Mouse (Mus musculus): ENCODE data around the gene Mpped2. TPM values are rescaled to one million over a fixed set of nuclear protein-coding genes. Genes with fewer than 3 reads are reported as not detected.

Gene Mpped2
- total and polyA plus RNA-seq, 2 experiments from 2014 or later = 65.4 to 104 TPM

DNA sequence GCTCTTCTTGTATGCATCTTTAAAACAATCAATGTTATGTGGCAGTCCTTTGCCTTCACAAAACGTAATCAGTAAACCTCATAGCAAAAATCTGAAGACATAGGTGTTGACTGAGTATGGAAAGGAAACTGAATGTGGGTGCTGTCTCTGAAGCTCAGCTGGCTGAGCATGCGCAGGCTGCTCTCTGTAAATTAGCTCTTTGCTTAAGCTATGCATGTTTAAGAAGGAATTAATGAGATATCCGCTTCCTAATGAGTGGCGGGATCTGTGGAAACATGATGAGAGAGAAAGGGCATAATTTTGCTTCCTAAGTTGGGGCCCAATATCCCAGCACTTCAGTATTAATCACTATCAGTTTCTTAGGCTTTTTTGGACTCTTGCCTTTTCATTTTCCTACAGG is 51.0 kb downstream of the Mpped2 start:
- no peak for ATAC-seq
- Histone ChIP-seq H3K4me2 (ENCODE audit: low read depth) (no peak overlapping the region), H3K9ac (no peak overlapping the region), H3K4me1 (ENCODE audit: insufficient read depth) (peaks cover 4% of the 10 kb centered on the region), H3K27me3 (ENCODE audit: insufficient read depth, low read length) (no peaks in the 10 kb centered on the region), H3K36me3 (ENCODE audit: insufficient read depth) (no peaks in the 10 kb centered on the region), H3K4me3 (ENCODE audit: low read depth, low read length) (no peak overlapping the region), H3K9me3 (ENCODE audit: low read length) (no peaks in the 10 kb centered on the region), H3K27ac (ENCODE audit: low read depth, low read length) (no peak overlapping the region)
- TF ChIP-seq CTCF (IDR thresholded peaks at IDR 0.05; ENCODE audit: low read depth) = no peak
- WGBS = 42% methylated on average over 4 of the region's 4 CpGs
- DNase-seq = no peak

- no peak overlapping the region for H3K4me3 ChIP-seq (ENCODE audit: low read depth, low read length)
- DNase-seq (no peak), ATAC-seq (no peak)
- H3K4me2 ChIP-seq (ENCODE audit: low read depth) = no peak overlapping the region
- H3K36me3 ChIP-seq (ENCODE audit: insufficient read depth) = no peaks in the 10 kb centered on the region
- 57% methylated on average over 14 of the region's 14 CpGs for WGBS
- H3K4me1 ChIP-seq (ENCODE audit: insufficient read depth) = peaks cover 4% of the 10 kb centered on the region
- no peaks in the 10 kb centered on the region for H3K27me3 ChIP-seq (ENCODE audit: insufficient read depth, low read length)
- no peak overlapping the region for H3K27ac ChIP-seq (ENCODE audit: low read depth, low read length)
- TF ChIP-seq CTCF (IDR thresholded peaks at IDR 0.05; ENCODE audit: low read depth) = no peak
- H3K9me3 ChIP-seq (ENCODE audit: low read length) = no peaks in the 10 kb centered on the region
- H3K9ac ChIP-seq = no peak overlapping the region
Measured at GRCm38 (mm10) chr2:106744601-106745000, 51.5 kb downstream of the Mpped2 start.

DNA sequence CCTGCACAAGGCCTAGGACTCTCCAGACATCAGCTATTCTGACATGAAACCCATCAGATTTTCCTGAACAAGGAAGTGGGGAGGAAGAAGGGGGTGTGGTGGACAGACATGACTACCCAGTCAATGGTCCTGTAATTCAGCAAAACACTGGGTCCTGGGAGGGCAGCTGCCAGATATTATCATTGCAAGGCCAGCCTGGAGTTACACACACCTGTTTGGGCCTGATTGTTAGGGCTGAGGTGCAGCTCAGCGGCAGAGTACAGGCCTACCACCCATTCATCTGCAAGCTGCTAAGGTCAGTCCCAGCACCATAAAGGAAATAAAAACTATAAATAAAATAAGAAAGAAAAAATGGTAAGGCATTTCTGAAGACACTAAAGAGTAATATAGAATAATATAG is 52.3 kb downstream of the Mpped2 start:
- TF ChIP-seq CTCF (IDR thresholded peaks at IDR 0.05; ENCODE audit: low read depth) = no peak
- no peaks in the 10 kb centered on the region for H3K36me3 ChIP-seq (ENCODE audit: insufficient read depth)

DNA sequence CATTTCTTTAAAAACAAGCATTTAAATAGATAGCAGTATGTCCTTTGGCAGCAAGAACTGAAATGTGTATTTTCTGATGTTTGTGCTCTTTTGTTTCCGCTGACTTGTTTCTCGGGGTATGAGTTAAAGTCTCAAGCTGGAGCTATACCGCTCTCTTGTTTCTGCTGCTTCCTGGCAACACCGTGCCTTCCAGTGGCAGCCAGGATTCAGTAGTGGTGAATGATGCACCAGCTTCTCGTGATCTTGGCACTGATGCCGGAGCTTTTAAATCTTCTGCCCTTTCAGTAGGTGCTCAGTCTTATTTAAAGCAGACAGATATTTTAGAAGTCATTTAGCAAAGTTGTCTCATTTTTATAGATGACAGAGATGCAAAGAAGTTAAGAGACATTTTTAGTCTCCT is 53.1 kb downstream of the Mpped2 start:
- ATAC-seq = no peak
- H3K36me3 ChIP-seq (ENCODE audit: insufficient read depth) = peaks cover 3% of the 10 kb centered on the region; the same call in 1 of the 2 replicates

More for the DNA sequence above, 52.3 kb downstream of the Mpped2 start:
- 93% methylated on average over 1 of the region's 1 CpGs for WGBS
- ATAC-seq = no peak
- Histone ChIP-seq H3K4me1 (ENCODE audit: insufficient read depth) (peaks cover 4% of the 10 kb centered on the region), H3K27me3 (ENCODE audit: insufficient read depth, low read length) (no peaks in the 10 kb centered on the region), H3K4me2 (ENCODE audit: low read depth) (no peak overlapping the region), H3K9ac (no peak overlapping the region), H3K9me3 (ENCODE audit: low read length) (no peaks in the 10 kb centered on the region), H3K4me3 (ENCODE audit: low read depth, low read length) (no peak overlapping the region), H3K27ac (ENCODE audit: low read depth, low read length) (no peak overlapping the region)
- DNase-seq = no peak

GRCm38 (mm10) chr2:106746905-106747304 is 53.8 kb downstream of the Mpped2 start:
- DNase-seq (no peak), ATAC-seq (no peak)
- Histone ChIP-seq H3K4me3 (ENCODE audit: low read depth, low read length) (no peak overlapping the region), H3K9me3 (ENCODE audit: low read length) (no peaks in the 10 kb centered on the region), H3K36me3 (ENCODE audit: insufficient read depth) (peaks cover 3% of the 10 kb centered on the region; the same call in 1 of the 2 replicates), H3K27ac (ENCODE audit: low read depth, low read length) (no peak overlapping the region), H3K4me1 (ENCODE audit: insufficient read depth) (peaks cover 4% of the 10 kb centered on the region), H3K27me3 (ENCODE audit: insufficient read depth, low read length) (no peaks in the 10 kb centered on the region), H3K4me2 (ENCODE audit: low read depth) (no peak overlapping the region), H3K9ac (no peak overlapping the region)
- TF ChIP-seq CTCF (IDR thresholded peaks at IDR 0.05; ENCODE audit: low read depth) = no peak
- 59% methylated on average over 4 of the region's 4 CpGs for WGBS

More for the DNA sequence above, 53.1 kb downstream of the Mpped2 start:
- Histone ChIP-seq H3K4me1 (ENCODE audit: insufficient read depth) (peaks cover 4% of the 10 kb centered on the region), H3K27ac (ENCODE audit: low read depth, low read length) (no peak overlapping the region), H3K27me3 (ENCODE audit: insufficient read depth, low read length) (no peaks in the 10 kb centered on the region), H3K9me3 (ENCODE audit: low read length) (no peaks in the 10 kb centered on the region), H3K4me3 (ENCODE audit: low read depth, low read length) (no peak overlapping the region), H3K4me2 (ENCODE audit: low read depth) (no peak overlapping the region), H3K9ac (no peak overlapping the region)
- TF ChIP-seq CTCF (IDR thresholded peaks at IDR 0.05; ENCODE audit: low read depth) = no peak
- DNase-seq = no peak
- WGBS = 36% methylated on average over 6 of the region's 6 CpGs

- H3K4me3 ChIP-seq (ENCODE audit: low read depth, low read length) = no peak overlapping the region
- H3K4me2 ChIP-seq (ENCODE audit: low read depth) = no peak overlapping the region
- peak; percentile 94 for ATAC-seq
- no peaks in the 10 kb centered on the region for H3K27me3 ChIP-seq (ENCODE audit: insufficient read depth, low read length)
- H3K36me3 ChIP-seq (ENCODE audit: insufficient read depth) = peaks cover 3% of the 10 kb centered on the region; the same call in 1 of the 2 replicates
- H3K9ac ChIP-seq = no peak overlapping the region
- H3K27ac ChIP-seq (ENCODE audit: low read depth, low read length) = no peak overlapping the region
- peak; percentile 47 for DNase-seq
- no peaks in the 10 kb centered on the region for H3K9me3 ChIP-seq (ENCODE audit: low read length)
- 74% methylated on average over 4 of the region's 4 CpGs for WGBS
- H3K4me1 ChIP-seq (ENCODE audit: insufficient read depth) = peaks cover 4% of the 10 kb centered on the region
- TF ChIP-seq CTCF (IDR thresholded peaks at IDR 0.05; ENCODE audit: low read depth) = no peak
Measured at GRCm38 (mm10) chr2:106747342-106747741, 54.3 kb downstream of the Mpped2 start.

- WGBS = 48% methylated on average over 3 of the region's 3 CpGs
- no peak overlapping the region for H3K9ac ChIP-seq
- no peak for ATAC-seq
- no peak for DNase-seq
- no peak overlapping the region for H3K4me3 ChIP-seq (ENCODE audit: low read depth, low read length)
- peaks cover 3% of the 10 kb centered on the region; the same call in 1 of the 2 replicates for H3K36me3 ChIP-seq (ENCODE audit: insufficient read depth)
- no peaks in the 10 kb centered on the region for H3K27me3 ChIP-seq (ENCODE audit: insufficient read depth, low read length)
- no peaks in the 10 kb centered on the region for H3K9me3 ChIP-seq (ENCODE audit: low read length)
- TF ChIP-seq CTCF (IDR thresholded peaks at IDR 0.05; ENCODE audit: low read depth) = no peak
- H3K27ac ChIP-seq (ENCODE audit: low read depth, low read length) = no peak overlapping the region
- no peak overlapping the region for H3K4me2 ChIP-seq (ENCODE audit: low read depth)
- H3K4me1 ChIP-seq (ENCODE audit: insufficient read depth) = peaks cover 4% of the 10 kb centered on the region
Measured at GRCm38 (mm10) chr2:106750878-106751277, 57.8 kb downstream of the Mpped2 start.
